In the genomic region with DNA sequence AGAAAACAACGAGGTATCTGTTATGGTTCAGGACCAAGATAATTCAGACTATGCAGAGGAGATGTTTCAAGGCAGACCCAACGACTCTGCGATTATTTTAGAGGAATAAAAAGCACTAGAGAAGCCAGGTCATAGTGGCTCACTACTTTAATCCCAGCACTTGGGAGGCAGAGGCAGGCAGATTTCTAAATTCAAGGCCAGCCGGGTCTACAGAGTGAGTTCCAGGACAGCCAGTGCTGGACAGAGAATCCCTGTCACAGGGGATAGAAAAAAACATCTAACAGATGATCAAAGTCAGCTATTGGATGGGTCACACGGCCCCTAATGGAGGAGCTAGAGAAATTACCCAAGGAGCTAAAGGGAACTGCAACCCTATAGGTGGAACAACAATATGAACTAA, we compare ENCODE assay signal across 22 mouse cellular contexts. TPM values are rescaled to one million over a fixed set of nuclear protein-coding genes. Genes with fewer than 3 reads are reported as not detected.
DNase-seq lines count a peak whose midpoint lies in the region; TF ChIP-seq lines count a peak whose summit lies in the region.
"Not testable (repeated sequence)": the region's sequence is repeated elsewhere in the genome, so short reads cannot be mapped to it uniquely, and the experiment has no call there.
"Had no signal": no experiment of that assay in that cellular context is flagged by ENCODE, and none has a peak within 500 bp of the region (broad histone marks: within the 10 kb centered on the region; RNA-seq: fewer than 3 reads in every experiment).

No protein-coding gene starts in this region.

- not testable (repeated sequence) for H3K27ac ChIP-seq in cerebellum, adult 2 months (ENCODE audit: insufficient read depth, low read length); heart, adult 2 months

- not testable (repeated sequence) for H3K36me3 ChIP-seq in heart, adult 2 months (ENCODE audit: control insufficient read depth, insufficient read depth, low read length)

- not testable (repeated sequence) for H3K9ac ChIP-seq in heart, adult 2 months (ENCODE audit: low read depth, low read length)

- not testable (repeated sequence) for H3K27me3 ChIP-seq in cerebellum, adult 2 months (ENCODE audit: control insufficient read depth, insufficient read depth, low read length); heart, adult 2 months (ENCODE audit: control insufficient read depth, insufficient read depth, low read length)

- H3K4me3 ChIP-seq in cerebellum, adult 2 months (replicated peaks; ENCODE audit: insufficient read depth, low read depth, low read length); heart, adult 2 months: not testable (repeated sequence)

- not testable (repeated sequence) for H3K4me1 ChIP-seq in cerebellum, adult 2 months (ENCODE audit: control insufficient read depth, insufficient read depth, low read length); heart, adult 2 months (ENCODE audit: control insufficient read depth, insufficient read depth, low read length)

- TF ChIP-seq CTCF in cerebellum, adult 2 months (IDR thresholded peaks at IDR 0.05; ENCODE audit: borderline replicate concordance, insufficient read depth, low read depth, low read length); heart, adult 2 months (IDR thresholded peaks at IDR 0.05): not testable (repeated sequence)

- DNase-seq in cerebellum, adult 2 months, result peak; percentile 0 to 7
- peak; percentile 3 for DNase-seq in gastrocnemius, postnatal 10 days
- peak; percentile 1 to 19 for DNase-seq in heart, adult 2 months
- DNase-seq in kidney, postnatal 10 days, result peak; percentile 4
- peak; percentile 2 for DNase-seq in layer of hippocampus, adult 9-11 months
- peak; percentile 38 for DNase-seq in testis, postnatal 10 days (ENCODE audit: low spot score)
- peak; percentile 9 for DNase-seq in urinary bladder, postnatal 10 days (ENCODE audit: low spot score)

- intact Hi-C loops in heart, adult 2 months (cut with DNase I), result not testable (repeated sequence)

- 69% methylated on average over 2 of the region's 5 CpGs for WGBS in cerebellum, adult 2 months
- WGBS in heart, adult 2 months, result 52% methylated on average over 2 of the region's 5 CpGs

- not testable (repeated sequence) for TF ChIP-seq POLR2A in cerebellum, adult 2 months (IDR thresholded peaks at IDR 0.05; ENCODE audit: borderline replicate concordance, insufficient read depth, low read length); heart, adult 2 months (IDR thresholded peaks at IDR 0.05; ENCODE audit: insufficient read depth, low read depth, low read length)

- not testable (repeated sequence) for TF ChIP-seq EP300 in heart, adult 2 months (IDR thresholded peaks at IDR 0.05; ENCODE audit: insufficient read depth, low read depth, low read length)

- H3K79me2 ChIP-seq in heart, adult 2 months (replicated peaks; ENCODE audit: control insufficient read depth, insufficient read depth, low read length), result not testable (repeated sequence)

RNA-seq across cellular contexts. Expression of a gene that starts 4.2 kb away (rescaled TPM):
- not detected in 2 replicates for polyA plus RNA-seq in cerebellum, adult 2 months (2012; rRNA removed)
- total RNA-seq in gastrocnemius, postnatal 10 days (2021), result not detected
- not detected for total RNA-seq in heart, adult 2 months (2021)
- not detected in 2 replicates for polyA plus RNA-seq in heart, adult 2 months (2012; rRNA removed)
- total RNA-seq: adrenal gland, adult 8-10 months; adrenal gland, postnatal 36 days; gastrocnemius, postnatal 4 days; heart, adult 8-10 months; heart, postnatal 36 days had no signal
- polyA plus RNA-seq: CD4-positive, CD25-positive, alpha-beta regulatory T cell, adult 4 months; cortical plate, adult 2 months; embryonic facial prominence, embryonic 12.5 days; forebrain, embryonic 11.5 days; forebrain, embryonic 15.5 days; G1E; heart, embryonic 12.5 days; heart, embryonic 16.5 days; hindbrain, embryonic 11.5 days; hindbrain, embryonic 15.5 days had no signal

RNA-seq across cellular contexts. Expression of a gene that starts 27.9 kb away (rescaled TPM):
- 0.17 and 0.52 TPM in 2 replicates for polyA plus RNA-seq in cerebellum, adult 2 months (2012; rRNA removed)
- not detected for total RNA-seq in gastrocnemius, postnatal 10 days (2021)
- total RNA-seq in heart, adult 2 months (2021), result under 1 TPM in 1 of 2 experiments, not detected in 1; 0.60 TPM
- polyA plus RNA-seq in heart, adult 2 months (2012; rRNA removed), result 0.29 and 0.90 TPM in 2 replicates
- total RNA-seq: adrenal gland, adult 8-10 months had no signal
- polyA plus RNA-seq: G1E had no signal

RNA-seq across cellular contexts. Expression of a gene that starts 50.1 kb away (rescaled TPM):
- not detected in 2 replicates for polyA plus RNA-seq in cerebellum, adult 2 months (2012; rRNA removed)
- not detected for total RNA-seq in gastrocnemius, postnatal 10 days (2021)
- not detected for total RNA-seq in heart, adult 2 months (2021)
- polyA plus RNA-seq in heart, adult 2 months (2012; rRNA removed), result not detected in 2 replicates
- total RNA-seq: adrenal gland, adult 8-10 months; adrenal gland, postnatal 36 days; G1E; gastrocnemius, postnatal 4 days; heart, adult 8-10 months; heart, postnatal 36 days had no signal
- polyA plus RNA-seq: CD4-positive, CD25-positive, alpha-beta regulatory T cell, adult 4 months; cortical plate, adult 2 months; embryonic facial prominence, embryonic 12.5 days; forebrain, embryonic 11.5 days; forebrain, embryonic 15.5 days; G1E; heart, embryonic 12.5 days; heart, embryonic 16.5 days; hindbrain, embryonic 11.5 days; hindbrain, embryonic 15.5 days had no signal
